Mouse (Mus musculus) erythroid progenitor cell, adult 5-6 weeks (primary cell): ENCODE results near the gene Thbs4. TPM values are rescaled to one million over a fixed set of nuclear protein-coding genes. Genes with fewer than 3 reads are reported as not detected.
"Not testable (repeated sequence)": the region's sequence is repeated elsewhere in the genome, so short reads cannot be mapped to it uniquely, and the experiment has no call there.

ENCODE experiments used
- ATAC-seq: replicated peaks from 2 replicates; pipeline ENCODE4 v1.8.0; 2016; ENCODE audit warnings: moderate number of reproducible peaks, mild to moderate bottlenecking, moderate TSS enrichment, inconsistent platforms; ENCODE audit not compliant: poor library complexity, low FRiP score, severe bottlenecking
- total RNA-seq, 2 experiments: library from RNA; stranded (forward) in 1 of 2; stranded (reverse) in 1 of 2; fragments of 150-400 nt in 1 of 2; fragments of 186-747, 209-891 nt in 1 of 2; gene quantifications; 2 replicates each; pipeline versions ENCODE4 v1.2.3 to v1.2.4; 2015 to 2017; ENCODE audit warnings: low replicate concordance in 2 of 2

The Thbs4 gene
- total RNA-seq (2015; ENCODE audit: low replicate concordance) = not detected in 2 replicates
- not detected in 2 replicates for total RNA-seq (2017; ENCODE audit: low replicate concordance)

- ATAC-seq = no peak
Observed at GRCm38 (mm10) chr13:92794462-92795214, at the start of gene Thbs4. Gene Thbs4 (minus strand): TSS chr13:92794818.

- ATAC-seq = no peak
Observed at GRCm38 (mm10) chr13:92833162-92833561, 38.5 kb upstream of the Thbs4 start.

GRCm38 (mm10) chr13:92828820-92829219, 34.2 kb upstream of the Thbs4 start:
- ATAC-seq = no peak

GRCm38 (mm10) chr13:92817357-92817756, 22.7 kb upstream of the Thbs4 start:
- ATAC-seq = no peak

- ATAC-seq = no peak
Observed at GRCm38 (mm10) chr13:92816329-92816728, 21.7 kb upstream of the Thbs4 start.

- ATAC-seq = not testable (repeated sequence)
Observed at GRCm38 (mm10) chr13:92810592-92810991, 16.0 kb upstream of the Thbs4 start.

GRCm38 (mm10) chr13:92807849-92808248, 13.2 kb upstream of the Thbs4 start:
- no peak for ATAC-seq

- no peak for ATAC-seq
Observed at GRCm38 (mm10) chr13:92806785-92807184, 12.2 kb upstream of the Thbs4 start.

- no peak for ATAC-seq
Observed at GRCm38 (mm10) chr13:92799306-92799925, 4.8 kb upstream of the Thbs4 start.

GRCm38 (mm10) chr13:92798830-92799229, 4.2 kb upstream of the Thbs4 start:
- no peak for ATAC-seq

- ATAC-seq = no peak
Observed at GRCm38 (mm10) chr13:92793636-92794035, 982 bp downstream of the Thbs4 start.

- no peak for ATAC-seq
Observed at GRCm38 (mm10) chr13:92791474-92791873, 3.1 kb downstream of the Thbs4 start.

- no peak for ATAC-seq
Observed at GRCm38 (mm10) chr13:92784311-92784710, 10.3 kb downstream of the Thbs4 start.

- no peak for ATAC-seq
Observed at GRCm38 (mm10) chr13:92783551-92783950, 11.1 kb downstream of the Thbs4 start.

GRCm38 (mm10) chr13:92780927-92781326, 13.7 kb downstream of the Thbs4 start:
- no peak for ATAC-seq

GRCm38 (mm10) chr13:92780076-92780475, 14.5 kb downstream of the Thbs4 start:
- ATAC-seq = no peak

GRCm38 (mm10) chr13:92778642-92779041, 16.0 kb downstream of the Thbs4 start:
- no peak for ATAC-seq

- ATAC-seq = no peak
Observed at GRCm38 (mm10) chr13:92775916-92776315, 18.7 kb downstream of the Thbs4 start.

- ATAC-seq = no peak
Observed at GRCm38 (mm10) chr13:92774887-92775286, 19.7 kb downstream of the Thbs4 start.

GRCm38 (mm10) chr13:92772500-92772899, 22.1 kb downstream of the Thbs4 start:
- ATAC-seq = no peak

GRCm38 (mm10) chr13:92771566-92771965, 23.1 kb downstream of the Thbs4 start:
- no peak for ATAC-seq
